Mouse (Mus musculus) duodenum, adult 2 months (tissue): Measurements from ENCODE around the gene Sparcl1. TPM values are rescaled to one million over a fixed set of nuclear protein-coding genes. Genes with fewer than 3 reads are reported as not detected.

ENCODE experiments used
- polyA plus RNA-seq: library from polyadenylated mRNA; depleted of rRNA; stranded (reverse); fragments of >200 nt; gene quantifications from 2 replicates; pipeline ENCODE4 v1.2.3, GENCODE M21; 2012; ENCODE audit warnings: low replicate concordance; rRNA removed

The Sparcl1 gene
- 15.4 and 38.8 TPM in 2 replicates for polyA plus RNA-seq

DNA sequence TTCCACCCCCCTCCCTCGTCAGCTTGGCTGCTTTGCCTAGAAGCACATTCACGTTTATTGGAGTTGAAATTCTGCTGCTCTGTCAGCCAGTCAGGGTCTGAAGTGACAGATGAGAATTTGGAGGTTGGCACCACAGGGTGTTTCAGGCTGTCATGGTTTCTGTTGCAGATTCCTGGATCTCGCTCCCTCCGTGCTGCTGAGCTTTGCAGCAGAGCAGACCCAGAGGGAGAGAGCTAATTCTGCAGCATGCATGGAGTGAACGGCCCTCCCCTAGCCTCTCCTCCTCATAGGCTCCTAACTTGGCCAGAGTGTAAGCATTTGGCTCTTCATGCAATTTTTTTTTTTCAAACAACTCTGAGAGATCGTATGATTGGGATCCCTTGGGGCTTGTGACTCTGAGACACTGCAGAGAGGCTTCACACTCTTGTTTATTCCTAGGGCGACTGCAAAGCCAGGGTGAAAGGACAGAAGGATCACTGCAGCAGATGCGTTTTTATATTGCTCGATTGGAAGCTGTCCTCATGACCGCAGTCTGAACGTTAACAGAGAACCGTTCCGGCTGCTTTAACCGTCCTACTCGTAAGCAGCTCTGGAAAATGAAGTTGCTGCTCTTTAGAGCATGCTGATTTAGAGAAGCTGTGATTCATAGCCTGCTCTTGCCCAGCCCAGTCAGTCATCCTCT, at the start of gene Sparcl1:
Gene Sparcl1 (minus strand): TSS at position 243 of the 682 bp plus-strand sequence.

DNA sequence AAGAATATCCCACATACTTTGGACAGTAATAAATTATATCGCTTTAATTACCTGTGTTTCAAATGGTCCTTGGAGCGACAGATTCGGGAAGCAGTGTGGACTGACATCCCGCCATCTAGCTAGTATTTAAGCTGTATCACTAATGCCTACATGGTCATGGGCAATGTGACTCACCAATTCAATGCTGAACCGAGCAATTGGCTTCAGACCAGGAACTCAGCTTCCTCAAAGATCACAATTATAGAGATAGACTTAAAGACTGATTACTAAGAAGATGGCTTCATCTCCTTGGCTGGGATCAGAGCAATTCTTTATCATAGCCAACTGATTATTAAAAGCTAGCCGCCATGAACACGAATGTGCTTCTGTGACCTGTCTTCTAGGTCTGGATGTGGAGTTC, 36.0 kb downstream of the Sparcl1 start, which contains the start of gene Gm17660:
Gene Gm17660 (minus strand): TSS at position 101 of the 400 bp plus-strand sequence.

GRCm38 (mm10) chr5:104046256-104047199, 67.0 kb downstream of the Sparcl1 start, which contains the start of gene Nudt9:
Nudt9 (plus strand) TSS chr5:104046306.

Other genes starting within 250 kb of the Sparcl1 start
- gene Klhl8, start 202.5 kb downstream of the Sparcl1 start, polyA plus RNA-seq: 0.83 and 0.89 TPM in 2 replicates
- 4.3 and 14.9 TPM in 2 replicates for gene Hsd17b13, start 136.3 kb downstream of the Sparcl1 start, polyA plus RNA-seq
- 81.1 and 120 TPM in 2 replicates for gene Hsd17b11, start 91.8 kb downstream of the Sparcl1 start, polyA plus RNA-seq
- gene Nudt9, start 67.4 kb downstream of the Sparcl1 start, polyA plus RNA-seq: 49.6 and 68.0 TPM in 2 replicates
- not detected in 2 replicates for gene Gm17660, start 36.1 kb downstream of the Sparcl1 start, polyA plus RNA-seq
- not detected in 2 replicates for gene Dspp, start 57.0 kb upstream of the Sparcl1 start, polyA plus RNA-seq
- 0.04 and 0.05 TPM in 2 replicates for gene Dmp1, start 88.9 kb upstream of the Sparcl1 start, polyA plus RNA-seq
- gene Ibsp, start 185.4 kb upstream of the Sparcl1 start, polyA plus RNA-seq: not detected in 2 replicates
- not detected in 2 replicates for gene Mepe, start 211.6 kb upstream of the Sparcl1 start, polyA plus RNA-seq